Mouse (Mus musculus): ENCODE data around the gene Ighmbp2.

Gene Ighmbp2

GRCm38 (mm10) chr19:3282572-3283467 is at the start of gene Ighmbp2, which contains the start of gene Mrpl21:
TSS of gene Ighmbp2 (minus strand) at chr19:3283017.
TSS of gene Mrpl21 (plus strand) at chr19:3282901.
- DNase-seq (ENCODE audit: low spot score) = peak; percentile 89

DNA sequence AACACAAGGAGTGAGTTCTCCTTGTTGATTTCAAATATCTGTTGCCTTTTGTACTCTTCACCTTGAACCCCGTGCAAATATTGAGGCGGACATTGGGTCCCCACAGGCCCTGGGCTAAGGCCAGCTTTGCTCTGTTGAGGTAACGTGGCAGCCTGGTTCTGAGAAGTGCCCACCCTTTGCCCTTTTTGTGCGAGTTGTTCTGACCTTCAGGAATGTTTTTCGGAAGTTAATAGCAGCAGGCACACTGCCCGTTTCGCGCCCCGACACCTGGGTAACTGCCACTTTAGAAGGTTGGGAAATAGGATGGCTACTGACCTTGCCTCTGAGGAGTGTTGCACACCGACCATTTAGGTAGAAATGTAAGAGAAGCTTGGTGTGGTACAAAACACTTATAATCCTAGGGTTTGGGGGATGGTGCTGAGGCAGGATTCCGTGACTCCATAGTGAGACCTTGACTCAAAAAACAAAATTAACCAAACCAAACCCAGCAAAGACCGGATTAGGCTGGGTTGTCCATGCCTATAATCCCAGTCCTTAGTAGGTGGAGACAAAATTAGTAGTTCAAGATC is 43.7 kb upstream of the Ighmbp2 start:
- no peak for DNase-seq (ENCODE audit: low spot score)

- no peak for DNase-seq (ENCODE audit: low spot score)
Observed at GRCm38 (mm10) chr19:3325771-3326478, 43.1 kb upstream of the Ighmbp2 start.

GRCm38 (mm10) chr19:3324931-3325711 is 42.3 kb upstream of the Ighmbp2 start:
- DNase-seq (ENCODE audit: low spot score) = peak; percentile 89

GRCm38 (mm10) chr19:3324271-3324811 is 41.5 kb upstream of the Ighmbp2 start:
- no peak for DNase-seq (ENCODE audit: low spot score)

GRCm38 (mm10) chr19:3323753-3324270 is 41.0 kb upstream of the Ighmbp2 start:
- DNase-seq (ENCODE audit: low spot score) = peak; percentile 35

DNA sequence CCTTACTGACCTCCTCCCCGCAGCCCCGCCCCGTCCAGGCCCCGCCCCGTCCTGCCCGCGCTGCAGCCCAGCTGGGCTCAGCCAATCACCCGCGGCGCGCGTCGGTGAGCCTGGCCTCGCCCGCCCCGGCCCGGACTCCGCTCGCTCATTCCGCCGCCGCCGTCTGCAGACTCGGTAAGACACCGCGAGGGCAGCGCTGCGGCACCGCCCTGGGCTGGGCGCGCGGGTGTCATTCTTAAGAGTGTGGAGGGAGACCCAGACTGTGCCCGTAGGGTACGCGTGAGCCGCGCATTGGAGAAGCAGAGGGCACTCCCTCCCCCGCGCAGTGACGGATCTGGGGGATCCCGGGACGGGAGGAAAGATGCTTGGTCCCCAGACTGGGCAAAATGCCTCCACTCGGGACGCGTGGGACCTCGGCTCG is 40.4 kb upstream of the Ighmbp2 start:
- DNase-seq (ENCODE audit: low spot score) = peak; percentile 83

DNA sequence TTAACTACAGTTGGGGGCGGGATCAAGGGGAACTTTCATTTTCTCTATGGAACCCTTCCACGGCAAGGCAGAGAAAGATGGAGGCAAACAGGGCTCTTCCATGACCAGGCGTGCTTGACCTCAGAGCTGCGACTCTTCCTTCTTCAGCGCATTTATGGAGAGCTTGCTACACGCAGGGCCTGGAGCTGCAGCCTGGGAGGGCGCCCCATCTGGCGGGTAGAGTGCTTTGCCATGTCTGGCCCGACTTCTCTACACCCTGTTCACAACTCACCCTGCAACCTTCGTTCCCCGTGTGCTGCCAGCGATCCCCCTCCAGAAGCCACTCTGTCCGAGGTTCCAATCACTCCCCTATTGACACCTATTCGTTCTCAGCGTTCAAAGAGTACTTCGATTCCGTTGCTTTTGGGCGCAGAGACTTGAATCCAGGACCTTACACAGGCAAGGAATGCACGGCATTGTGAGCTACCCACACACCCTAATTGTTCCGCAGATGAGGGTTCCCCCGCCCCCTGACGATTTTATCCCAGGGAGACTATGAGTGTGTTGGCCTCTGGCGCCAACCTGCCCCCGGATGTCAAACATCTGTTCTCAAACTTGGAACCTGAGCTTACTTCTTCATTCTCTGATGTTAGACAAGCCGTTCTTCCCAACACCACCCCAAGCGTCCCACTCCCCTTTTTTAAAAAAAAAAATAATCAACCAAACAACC is 39.6 kb upstream of the Ighmbp2 start, which contains the start of gene Cpt1a:
Gene Cpt1a, plus strand, starts transcription at position 74 of the 709 bp plus-strand sequence.
- DNase-seq (ENCODE audit: low spot score) = peak; percentile 17

DNA sequence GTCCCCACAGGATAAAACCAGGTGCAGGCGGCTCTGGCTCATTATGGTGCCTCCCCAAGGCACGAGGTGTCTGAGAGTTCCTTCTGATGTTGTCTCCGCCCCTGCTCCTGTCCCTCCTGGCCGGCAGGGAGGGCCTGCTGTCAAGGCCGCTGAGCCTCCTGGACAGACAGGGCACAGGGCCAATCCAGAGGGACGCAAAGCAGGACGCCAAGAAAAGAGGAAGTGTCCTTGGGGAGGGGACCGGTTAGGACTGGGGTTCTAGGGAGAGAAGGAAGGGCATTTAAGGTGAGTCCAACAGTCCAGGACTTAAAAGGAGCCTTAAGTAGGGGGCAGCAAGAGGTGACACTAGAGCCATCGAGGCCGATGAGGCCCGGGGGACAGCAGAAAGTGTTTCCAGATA is 38.8 kb upstream of the Ighmbp2 start:
- DNase-seq (ENCODE audit: low spot score) = peak; percentile 26

DNA sequence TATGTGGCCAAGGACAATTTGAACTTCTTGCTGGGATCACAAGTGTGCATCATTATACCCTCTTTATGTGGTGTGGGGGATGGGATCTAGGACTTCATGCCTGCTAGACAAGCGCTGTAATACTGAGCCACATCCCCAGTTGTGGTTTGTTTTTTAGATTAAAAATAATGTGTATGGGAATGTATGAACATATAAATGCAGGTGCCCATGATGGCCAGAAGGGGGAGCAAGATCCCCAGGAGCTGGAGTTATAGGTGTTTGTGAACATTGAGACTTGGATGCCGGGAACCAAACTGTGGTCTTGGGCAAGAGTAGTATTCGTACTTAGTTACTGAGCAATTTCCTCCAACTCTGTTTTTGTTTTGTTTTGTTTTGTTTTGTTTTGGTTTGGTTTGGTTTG is 38.0 kb upstream of the Ighmbp2 start:
- no peak for DNase-seq (ENCODE audit: low spot score)

DNA sequence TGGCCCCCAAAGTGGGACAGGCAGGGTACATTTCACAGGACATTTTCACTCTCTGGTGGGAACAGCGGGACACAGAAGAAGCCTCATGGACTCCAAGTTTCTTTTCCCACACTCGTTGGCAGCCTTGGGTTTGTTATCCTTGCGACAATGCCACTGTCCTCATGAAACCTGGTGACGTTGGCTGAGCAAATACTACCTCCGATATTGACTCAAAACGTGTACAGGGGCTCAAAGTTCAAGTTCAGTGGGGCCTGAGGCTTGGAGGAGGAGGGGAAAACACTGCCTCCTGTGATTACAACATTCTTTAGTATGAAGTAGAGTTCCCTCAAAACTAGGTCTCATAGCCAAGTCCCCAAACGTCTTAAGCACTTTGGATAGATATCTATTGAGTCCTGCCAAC is 37.3 kb upstream of the Ighmbp2 start:
- DNase-seq (ENCODE audit: low spot score) = no peak

GRCm38 (mm10) chr19:3319341-3319740 is 36.5 kb upstream of the Ighmbp2 start:
- no peak for DNase-seq (ENCODE audit: low spot score)

DNA sequence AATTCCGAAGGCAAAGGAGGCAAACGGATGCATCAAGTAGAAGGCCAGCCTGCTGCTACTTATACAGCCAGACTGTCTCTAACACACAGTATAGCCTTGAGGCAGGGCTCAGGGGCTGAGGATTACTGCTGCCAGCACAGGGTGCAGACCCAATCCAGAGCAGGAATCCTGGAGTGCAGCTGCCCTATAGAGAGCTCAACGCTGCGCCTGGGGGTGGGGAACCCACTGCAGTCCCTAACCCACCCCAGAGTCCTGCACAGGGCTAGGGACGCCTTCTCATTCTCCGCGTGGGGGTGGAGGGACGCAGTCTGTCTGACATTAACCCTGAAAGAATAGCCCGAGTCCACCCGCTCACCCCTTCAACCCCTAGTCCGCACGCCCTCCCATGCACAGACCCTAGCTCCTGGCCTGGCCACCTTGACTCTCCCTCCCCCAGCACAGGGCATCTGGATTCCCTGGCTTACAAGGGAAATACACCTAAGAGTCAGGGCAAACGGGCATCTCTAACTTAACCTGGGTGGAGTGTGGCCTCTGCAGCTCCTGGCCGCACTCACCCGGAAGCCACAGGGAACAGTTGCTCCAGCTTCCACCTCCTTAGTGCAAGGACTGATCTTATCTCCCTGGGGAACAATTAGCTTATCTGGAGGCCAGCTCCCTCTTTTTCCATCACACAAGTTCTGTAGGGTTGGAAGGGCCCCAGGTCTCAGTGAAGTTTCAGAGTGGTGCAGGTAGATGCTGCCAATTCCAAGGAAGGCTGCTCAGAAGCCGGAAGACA is 24.5 kb upstream of the Ighmbp2 start:
- DNase-seq (ENCODE audit: low spot score) = no peak

GRCm38 (mm10) chr19:3304017-3304416 is 21.2 kb upstream of the Ighmbp2 start:
- no peak for DNase-seq (ENCODE audit: low spot score)

- peak; percentile 27 for DNase-seq (ENCODE audit: low spot score)
Observed at GRCm38 (mm10) chr19:3297775-3298174, 15.0 kb upstream of the Ighmbp2 start.

GRCm38 (mm10) chr19:3297034-3297433 is 14.2 kb upstream of the Ighmbp2 start:
- DNase-seq (ENCODE audit: low spot score) = no peak

- DNase-seq (ENCODE audit: low spot score) = no peak
Observed at GRCm38 (mm10) chr19:3295245-3295644, 12.4 kb upstream of the Ighmbp2 start.

GRCm38 (mm10) chr19:3292993-3293392 is 10.2 kb upstream of the Ighmbp2 start:
- no peak for DNase-seq (ENCODE audit: low spot score)

GRCm38 (mm10) chr19:3292028-3292427 is 9.2 kb upstream of the Ighmbp2 start:
- DNase-seq (ENCODE audit: low spot score) = peak; percentile 14

- no peak for DNase-seq (ENCODE audit: low spot score)
Observed at GRCm38 (mm10) chr19:3289006-3289405, 6.2 kb upstream of the Ighmbp2 start.

All from yolk sac, embryonic 10.5 days (tissue).